Mouse (Mus musculus) stomach, postnatal 0 days (tissue): ENCODE measurements around the gene Apobr.

Experiments used
- CTCF ChIP-seq: IDR thresholded peaks from 2 replicates; pipeline ENCODE4 v1.5.1; 2016; ENCODE audit warnings: antibody characterized with exemption, low read depth, mild to moderate bottlenecking, moderate library complexity
- EP300 ChIP-seq: optimal IDR thresholded peaks from 2 replicates; pipeline ENCODE3; 2016; ENCODE audit warnings: antibody characterized with exemption

DNA sequence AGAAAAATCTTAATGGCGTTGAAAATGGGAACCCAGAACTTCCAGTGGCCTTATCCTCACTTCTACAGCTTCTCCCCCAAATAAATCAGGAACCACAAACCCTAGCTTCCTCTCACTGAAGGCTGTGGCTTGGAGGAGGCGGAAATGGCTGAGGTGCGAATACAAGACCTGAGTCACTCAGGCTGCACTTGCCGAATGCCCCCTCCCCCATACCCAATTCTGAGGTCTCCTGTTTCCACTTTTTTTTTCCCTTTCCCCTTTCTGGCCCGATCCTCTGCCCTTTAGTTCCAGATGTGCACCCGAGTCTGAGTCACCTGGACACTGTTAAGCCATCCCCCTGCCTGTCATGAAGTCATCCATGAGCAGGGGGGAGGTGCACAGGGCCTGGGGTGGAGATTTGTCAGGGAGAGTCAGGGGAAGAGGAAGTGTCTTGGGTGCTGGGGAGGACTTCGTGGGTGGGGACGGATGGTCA is at the start of gene Apobr:
- TF ChIP-seq CTCF (no peak), EP300 (no peak)
